Mouse (Mus musculus): ENCODE measurements around the gene Exoc3l2. TPM values are rescaled to one million over a fixed set of nuclear protein-coding genes. Genes with fewer than 3 reads are reported as not detected.

Gene Exoc3l2
- polyA plus RNA-seq, 1 experiment from 2014 or later = 2.7 TPM

- ATAC-seq (replicated peaks; ENCODE audit: insufficient number of reproducible peaks, low FRiP score, low TSS enrichment) = no peak
Measured at GRCm38 (mm10) chr7:19543584-19543983, 80.5 kb downstream of the Exoc3l2 start.

GRCm38 (mm10) chr7:19546007-19546406 lies 82.9 kb downstream of the Exoc3l2 start:
- Histone ChIP-seq H3K4me1 (ENCODE audit: control insufficient read depth, insufficient read depth, low read length) (peaks cover 28% of the 10 kb centered on the region), H3K9ac (ENCODE audit: low read depth, low read length) (no peak overlapping the region), H3K36me3 (ENCODE audit: control insufficient read depth, insufficient read depth, low read length) (no peaks in the 10 kb centered on the region), H3K9me3 (replicated peaks; ENCODE audit: control insufficient read depth, low read length) (no peaks in the 10 kb centered on the region), H3K4me2 (no peak overlapping the region), H3K4me3 (ENCODE audit: low read depth, low read length) (no peak overlapping the region), H3K27ac (ENCODE audit: low read depth, low read length) (no peak overlapping the region), H3K27me3 (ENCODE audit: control insufficient read depth, insufficient read depth, low read length) (no peaks in the 10 kb centered on the region)
- WGBS (ENCODE audit: insufficient replicate concordance) = 61% methylated on average over 3 of the region's 3 CpGs
- ATAC-seq (replicated peaks; ENCODE audit: insufficient number of reproducible peaks, low FRiP score, low TSS enrichment) = no peak

More at GRCm38 (mm10) chr7:19543584-19543983, 80.5 kb downstream of the Exoc3l2 start:
- peaks cover 25% of the 10 kb centered on the region for H3K4me1 ChIP-seq (ENCODE audit: control insufficient read depth, insufficient read depth, low read length)
- WGBS (ENCODE audit: insufficient replicate concordance) = 46% methylated on average over 6 of the region's 6 CpGs
- no peaks in the 10 kb centered on the region for H3K36me3 ChIP-seq (ENCODE audit: control insufficient read depth, insufficient read depth, low read length)
- no peaks in the 10 kb centered on the region for H3K27me3 ChIP-seq (ENCODE audit: control insufficient read depth, insufficient read depth, low read length)
- H3K9me3 ChIP-seq (replicated peaks; ENCODE audit: control insufficient read depth, low read length) = no peaks in the 10 kb centered on the region
- no peak overlapping the region for H3K4me2 ChIP-seq
- H3K9ac ChIP-seq (ENCODE audit: low read depth, low read length) = no peak overlapping the region
- H3K27ac ChIP-seq (ENCODE audit: low read depth, low read length) = no peak overlapping the region
- H3K4me3 ChIP-seq (ENCODE audit: low read depth, low read length) = no peak overlapping the region

Other genes with a start within 250 kb of the Exoc3l2 start
- gene Opa3, start 235.0 kb upstream of the Exoc3l2 start, polyA plus RNA-seq (2014; fragmentation: Nextera tagmentation; extraction: Ambion mirVana) = 41.2 and 41.6 TPM in 2 replicates
- 61.9 and 102 TPM in 2 replicates for gene Vasp, start 191.5 kb upstream of the Exoc3l2 start, polyA plus RNA-seq (2014; fragmentation: Nextera tagmentation; extraction: Ambion mirVana)
- gene Ppm1n, start 183.3 kb upstream of the Exoc3l2 start, polyA plus RNA-seq (2014; fragmentation: Nextera tagmentation; extraction: Ambion mirVana) = 0.34 TPM in 1 of 2 replicates, not detected in the other
- 25.3 and 31.2 TPM in 2 replicates for gene Rtn2, start 180.7 kb upstream of the Exoc3l2 start, polyA plus RNA-seq (2014; fragmentation: Nextera tagmentation; extraction: Ambion mirVana)
- 0.11 and 0.17 TPM in 2 replicates for gene Fosb, start 153.3 kb upstream of the Exoc3l2 start, polyA plus RNA-seq (2014; fragmentation: Nextera tagmentation; extraction: Ambion mirVana)
- gene Ercc1, start 118.6 kb upstream of the Exoc3l2 start, polyA plus RNA-seq (2014; fragmentation: Nextera tagmentation; extraction: Ambion mirVana) = 72.5 and 74.5 TPM in 2 replicates
- gene Cd3eap, start 103.8 kb upstream of the Exoc3l2 start, polyA plus RNA-seq (2014; fragmentation: Nextera tagmentation; extraction: Ambion mirVana) = 17.6 and 18.9 TPM in 2 replicates
- gene Ppp1r13l, start 103.6 kb upstream of the Exoc3l2 start, polyA plus RNA-seq (2014; fragmentation: Nextera tagmentation; extraction: Ambion mirVana) = 12.4 and 17.6 TPM in 2 replicates
- gene Ercc2, start 81.3 kb upstream of the Exoc3l2 start, polyA plus RNA-seq (2014; fragmentation: Nextera tagmentation; extraction: Ambion mirVana) = 6.1 and 6.6 TPM in 2 replicates
- 2.2 and 3.7 TPM in 2 replicates for gene Klc3, start 59.2 kb upstream of the Exoc3l2 start, polyA plus RNA-seq (2014; fragmentation: Nextera tagmentation; extraction: Ambion mirVana)
- 11.0 and 13.3 TPM in 2 replicates for gene Ckm, start 58.6 kb upstream of the Exoc3l2 start, polyA plus RNA-seq (2014; fragmentation: Nextera tagmentation; extraction: Ambion mirVana)
- 8.0 and 9.7 TPM in 2 replicates for gene Mark4, start 4.5 kb upstream of the Exoc3l2 start, polyA plus RNA-seq (2014; fragmentation: Nextera tagmentation; extraction: Ambion mirVana)
- 1.2 TPM in 2 replicates for gene Bloc1s3, start 45.0 kb downstream of the Exoc3l2 start, polyA plus RNA-seq (2014; fragmentation: Nextera tagmentation; extraction: Ambion mirVana)
- 77.0 and 79.0 TPM in 2 replicates for gene Trappc6a, start 45.1 kb downstream of the Exoc3l2 start, polyA plus RNA-seq (2014; fragmentation: Nextera tagmentation; extraction: Ambion mirVana)
- 0.15 TPM in 1 of 2 replicates, not detected in the other for gene Nkpd1, start 54.5 kb downstream of the Exoc3l2 start, polyA plus RNA-seq (2014; fragmentation: Nextera tagmentation; extraction: Ambion mirVana)
- gene Ppp1r37, start 99.7 kb downstream of the Exoc3l2 start, polyA plus RNA-seq (2014; fragmentation: Nextera tagmentation; extraction: Ambion mirVana) = 2.3 and 5.2 TPM in 2 replicates
- 0.30 TPM in 1 of 2 replicates, not detected in the other for gene Zfp296, start 114.0 kb downstream of the Exoc3l2 start, polyA plus RNA-seq (2014; fragmentation: Nextera tagmentation; extraction: Ambion mirVana)
- gene Gemin7, start 114.3 kb downstream of the Exoc3l2 start, polyA plus RNA-seq (2014; fragmentation: Nextera tagmentation; extraction: Ambion mirVana) = 141 and 157 TPM in 2 replicates
- 33.2 and 34.3 TPM in 2 replicates for gene Clasrp, start 141.2 kb downstream of the Exoc3l2 start, polyA plus RNA-seq (2014; fragmentation: Nextera tagmentation; extraction: Ambion mirVana)
- gene Relb, start 166.1 kb downstream of the Exoc3l2 start, polyA plus RNA-seq (2014; fragmentation: Nextera tagmentation; extraction: Ambion mirVana) = 3.3 and 3.7 TPM in 2 replicates
- gene Clptm1, start 201.7 kb downstream of the Exoc3l2 start, polyA plus RNA-seq (2014; fragmentation: Nextera tagmentation; extraction: Ambion mirVana) = 86.8 and 89.4 TPM in 2 replicates
- 4.9 TPM in 1 of 2 replicates, not detected in the other for gene Apoc2, start 214.6 kb downstream of the Exoc3l2 start, polyA plus RNA-seq (2014; fragmentation: Nextera tagmentation; extraction: Ambion mirVana)
- 1.2 TPM in 1 of 2 replicates, not detected in the other for gene Gm44805, start 218.1 kb downstream of the Exoc3l2 start, polyA plus RNA-seq (2014; fragmentation: Nextera tagmentation; extraction: Ambion mirVana)
- gene Apoc4, start 218.1 kb downstream of the Exoc3l2 start, polyA plus RNA-seq (2014; fragmentation: Nextera tagmentation; extraction: Ambion mirVana) = 0.34 TPM in 1 of 2 replicates, not detected in the other
- 6.9 and 10.8 TPM in 2 replicates for gene Apoc1, start 229.3 kb downstream of the Exoc3l2 start, polyA plus RNA-seq (2014; fragmentation: Nextera tagmentation; extraction: Ambion mirVana)
- 357 and 371 TPM in 2 replicates for gene Apoe, start 235.9 kb downstream of the Exoc3l2 start, polyA plus RNA-seq (2014; fragmentation: Nextera tagmentation; extraction: Ambion mirVana)

Data from heart, embryonic 11.5 days (tissue).